Mouse (Mus musculus): ENCODE measurements around the gene Zeb2.
"Not testable (repeated sequence)": the region's sequence is repeated elsewhere in the genome, so short reads cannot be mapped to it uniquely, and the experiment has no call there.

The Zeb2 gene

GRCm38 (mm10) chr2:45111571-45111970 lies 5.6 kb downstream of the Zeb2 start:
- DNase-seq, result not testable (repeated sequence)

- DNase-seq, result peak; percentile 6 to 22
Observed at GRCm38 (mm10) chr2:45110757-45111411, 6.3 kb downstream of the Zeb2 start.

GRCm38 (mm10) chr2:45109951-45110756 lies 7.0 kb downstream of the Zeb2 start:
- DNase-seq, result peak; percentile 24 to 25

GRCm38 (mm10) chr2:45109161-45109950 lies 7.8 kb downstream of the Zeb2 start:
- peak in 1 of 2 experiments; percentile 10 for DNase-seq

- DNase-seq, result peak in 1 of 2 experiments; percentile 5
Observed at GRCm38 (mm10) chr2:45108521-45109091, 8.6 kb downstream of the Zeb2 start.

DNA sequence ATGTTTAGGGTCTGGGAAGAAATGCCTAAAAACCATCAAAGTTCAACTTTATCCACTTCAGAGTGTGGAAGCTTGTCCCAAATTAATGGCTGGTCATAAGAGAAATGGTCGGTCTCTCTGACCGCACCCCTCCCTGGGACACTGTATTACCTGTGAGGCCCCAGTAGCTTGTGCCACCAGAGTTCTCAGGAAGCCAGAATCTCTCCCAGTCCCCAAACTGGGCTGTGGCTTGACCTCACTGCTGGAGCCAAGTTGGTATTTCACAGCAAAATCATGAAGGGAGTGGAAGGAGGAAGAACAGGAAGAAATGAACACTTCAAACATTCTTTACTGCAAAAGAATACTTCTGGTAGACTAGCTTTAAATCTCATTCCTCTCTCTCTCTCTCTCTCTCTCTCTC lies 9.6 kb downstream of the Zeb2 start:
- no peak for DNase-seq

DNA sequence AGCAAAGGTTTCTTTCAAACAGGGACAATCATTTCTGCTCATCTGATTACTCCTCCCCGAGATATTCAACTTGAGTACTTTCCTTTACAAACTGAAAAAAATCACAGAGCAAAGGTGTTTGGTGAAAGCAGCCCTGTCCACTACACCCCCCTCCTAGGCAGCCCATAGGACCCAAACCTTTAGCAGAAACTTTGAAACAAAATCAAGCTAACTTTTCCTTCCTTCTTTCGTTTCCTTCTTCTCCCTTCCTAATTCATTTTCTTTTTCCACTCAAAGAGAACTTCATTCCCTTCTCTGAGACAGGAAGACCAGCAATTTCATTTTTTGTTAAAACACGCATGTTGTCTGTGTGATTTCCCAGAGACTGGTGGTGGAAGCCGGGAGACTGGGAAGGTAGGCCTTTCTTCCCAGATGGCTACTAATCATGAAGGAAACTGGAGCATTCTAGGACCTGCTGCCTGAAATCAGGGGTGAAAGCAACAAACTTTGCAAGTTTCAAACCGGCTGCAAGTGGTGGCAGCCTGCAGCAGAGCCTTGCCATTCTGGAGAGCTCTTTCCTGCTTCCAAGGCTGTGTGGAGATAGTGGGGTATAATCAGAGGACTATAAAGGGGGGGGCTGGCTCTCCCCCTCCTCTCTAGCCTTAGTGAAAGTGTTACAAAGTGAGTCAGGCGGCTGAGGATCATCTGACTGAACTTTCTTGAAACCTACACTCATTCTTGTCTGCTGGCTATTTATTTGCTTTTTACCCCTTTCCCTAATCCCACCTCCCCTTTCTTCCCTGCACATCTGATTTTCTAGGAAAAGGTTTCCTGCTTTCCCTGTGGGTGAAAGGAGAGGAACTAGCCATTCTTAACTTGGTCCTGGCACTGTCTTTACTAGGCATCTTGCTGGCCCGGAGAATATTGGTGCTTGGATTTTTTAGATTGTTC lies 11.0 kb downstream of the Zeb2 start:
- DNase-seq, result no peak

DNA sequence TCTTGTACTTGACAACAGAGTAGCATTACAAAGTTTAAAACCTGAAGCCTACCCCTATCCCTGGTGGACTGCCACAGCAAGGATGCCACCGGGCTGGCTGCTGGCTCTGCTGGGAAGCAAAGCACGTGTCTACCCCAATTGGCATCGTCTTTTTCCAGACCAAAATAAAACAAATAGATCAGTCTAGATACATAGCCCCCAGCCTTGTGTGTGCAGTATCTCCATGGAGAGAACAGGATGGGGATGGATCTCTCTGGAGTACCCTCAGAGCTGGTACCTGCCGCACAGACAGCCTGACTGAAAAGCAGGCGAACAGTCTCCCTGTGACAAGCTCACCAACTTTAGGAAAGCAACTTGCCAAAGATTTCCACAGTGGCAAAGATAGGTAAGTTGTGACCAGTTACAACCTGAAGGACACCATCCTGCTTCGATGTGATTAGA lies 11.9 kb downstream of the Zeb2 start:
- no peak for DNase-seq

GRCm38 (mm10) chr2:45104511-45105055 lies 12.6 kb downstream of the Zeb2 start:
- no peak for DNase-seq

- no peak for DNase-seq
Observed at GRCm38 (mm10) chr2:45104066-45104465, 13.1 kb downstream of the Zeb2 start.

DNA sequence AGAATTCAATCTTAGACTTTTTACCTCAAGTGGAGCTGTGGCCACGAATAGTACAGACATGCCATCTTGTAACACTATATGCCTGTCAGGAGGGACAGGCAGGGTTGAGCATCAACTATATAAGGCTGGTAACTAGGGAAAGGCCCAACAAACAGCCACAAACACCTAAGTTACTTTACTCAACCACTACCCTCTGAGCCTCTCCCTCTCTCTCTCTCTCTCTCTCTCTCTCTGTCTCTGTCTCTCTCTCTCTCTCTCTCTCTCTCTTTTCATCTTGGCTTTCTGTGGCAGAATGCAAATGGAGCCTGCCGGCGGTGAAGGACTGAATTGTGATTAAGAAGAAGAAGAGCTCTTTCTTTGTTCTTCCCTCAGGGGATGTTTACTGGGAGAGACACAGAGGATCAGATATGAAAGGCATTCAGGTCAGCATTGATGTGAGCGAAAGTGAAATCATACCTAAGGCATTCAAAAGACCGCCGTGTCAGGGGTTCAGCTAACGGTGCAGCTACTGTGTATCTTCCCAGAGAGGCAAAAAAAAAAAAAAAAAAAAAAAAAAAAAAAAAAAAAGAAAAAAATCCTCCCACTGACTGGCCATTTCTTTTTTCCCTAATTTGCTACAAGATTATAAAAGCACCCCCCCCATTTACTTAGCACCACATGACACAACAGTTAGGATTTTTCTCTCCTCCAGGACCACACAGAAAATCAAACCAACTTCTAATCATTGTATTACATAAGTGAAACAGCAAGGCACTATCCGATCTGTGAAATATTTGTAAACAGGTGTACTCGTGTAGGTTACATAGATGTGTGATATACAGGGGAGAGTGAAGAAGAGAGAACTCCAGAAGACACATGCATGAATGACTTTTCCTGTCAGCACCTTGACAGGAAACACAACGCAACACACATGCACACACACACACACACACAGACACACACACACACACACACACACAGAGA lies 13.9 kb downstream of the Zeb2 start:
- no peak for DNase-seq

DNA sequence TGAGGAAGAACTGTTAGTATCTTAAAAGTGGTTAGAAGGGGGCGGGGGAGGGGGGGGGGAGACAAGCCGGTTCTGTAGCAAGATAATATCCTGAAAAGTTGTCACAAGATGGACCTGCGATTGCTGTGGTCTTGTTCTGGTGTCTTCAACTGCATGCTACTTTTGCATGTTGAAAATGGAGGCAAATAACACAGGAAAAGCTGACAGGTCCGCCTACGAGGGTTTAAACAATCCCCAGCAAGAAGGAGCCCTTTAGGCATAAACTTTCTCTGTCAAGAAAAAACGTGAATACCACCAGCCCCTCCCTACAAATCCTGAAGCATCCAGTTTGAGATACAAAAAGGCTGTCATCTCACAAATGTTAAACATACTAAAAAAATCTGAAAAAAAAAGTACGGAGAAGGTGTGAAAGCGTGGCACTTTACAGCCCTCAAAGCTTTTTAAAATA lies 15.0 kb downstream of the Zeb2 start:
- no peak for DNase-seq

DNA sequence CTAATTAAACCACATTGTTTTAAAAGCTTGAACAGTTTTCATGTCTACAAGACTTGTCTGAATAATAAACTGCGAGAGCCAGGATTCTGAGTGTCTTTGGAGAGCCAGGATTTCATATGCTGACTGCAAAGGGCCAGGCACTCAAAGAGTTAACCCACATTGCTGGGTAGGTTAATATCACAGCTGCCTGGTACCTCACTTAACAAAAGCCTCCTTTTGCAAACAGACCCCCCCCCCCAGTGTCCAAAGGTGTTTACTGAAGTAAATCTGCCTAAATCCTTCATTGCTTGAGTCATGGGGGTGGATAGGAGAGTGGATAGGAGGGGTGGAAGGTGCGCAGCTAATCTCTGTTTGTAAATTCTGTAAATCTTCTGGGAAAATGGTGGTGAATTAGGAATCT lies 15.6 kb downstream of the Zeb2 start:
- DNase-seq, result no peak

GRCm38 (mm10) chr2:45101040-45101439 lies 16.2 kb downstream of the Zeb2 start:
- DNase-seq, result no peak

- no peak for DNase-seq
Observed at GRCm38 (mm10) chr2:45100628-45101027, 16.6 kb downstream of the Zeb2 start.

GRCm38 (mm10) chr2:45100017-45100416 lies 17.2 kb downstream of the Zeb2 start:
- DNase-seq, result no peak

GRCm38 (mm10) chr2:45099081-45099480 lies 18.1 kb downstream of the Zeb2 start:
- no peak for DNase-seq

- DNase-seq, result no peak
Observed at GRCm38 (mm10) chr2:45097969-45098368, 19.2 kb downstream of the Zeb2 start.

- DNase-seq, result no peak
Observed at GRCm38 (mm10) chr2:45096638-45097247, 20.5 kb downstream of the Zeb2 start.

DNA sequence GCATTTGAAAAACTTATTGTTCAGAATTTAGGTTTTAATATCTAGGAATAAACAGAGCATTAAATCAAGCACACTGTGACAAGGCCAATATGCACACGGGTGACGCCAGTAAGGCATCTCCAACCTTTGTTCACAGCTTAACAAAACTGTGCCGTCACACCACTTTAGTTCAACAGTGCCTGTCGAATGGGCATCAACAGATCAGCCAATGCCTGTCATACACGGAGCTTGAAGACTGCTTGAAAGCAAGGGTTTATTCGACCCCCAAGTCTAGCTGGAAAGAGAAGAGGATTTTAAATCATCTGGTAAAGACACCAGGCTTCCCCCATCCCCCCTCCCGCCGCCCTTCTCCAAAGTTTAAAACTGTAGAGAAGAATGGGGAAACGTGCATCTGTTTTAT lies 21.4 kb downstream of the Zeb2 start:
- DNase-seq, result no peak
